Mouse (Mus musculus) left cerebral cortex, adult 18-20 months (tissue): ENCODE data around the gene Tmem164. TPM values are rescaled to one million over a fixed set of nuclear protein-coding genes. Genes with fewer than 3 reads are reported as not detected.
"Not testable (repeated sequence)": the region's sequence is repeated elsewhere in the genome, so short reads cannot be mapped to it uniquely, and the experiment has no call there.

ENCODE experiments used
- DNase-seq, 2 experiments: peaks; one replicate each; pipeline ENCODE4 v3.0.0; 2021 to 2022; ENCODE audit warnings: low spot score in 2 of 2, mixed read lengths in 1 of 2
- long read RNA-seq, 2 experiments: library from polyadenylated mRNA; stranded (forward); transcript quantifications; one replicate each; pipeline ENCODE4 v2.0.0; 2021
- total RNA-seq, 2 experiments: library from RNA; stranded (reverse); gene quantifications; 2 replicates each; pipeline ENCODE4 v1.2.3; 2021

Tmem164 gene
- 10 to 100 TPM; 25.8 to 28.6 TPM for total RNA-seq
- long read RNA-seq, experiment 1, full-length matches to known transcripts, result 22 of 38 reads
- long read RNA-seq, experiment 1, partial matches to known transcripts, result 9 of 38 reads
- long read RNA-seq, experiment 1, other reads (novel, unspliced or antisense), result 7 of 38 reads
- long read RNA-seq, experiment 2, full-length matches to known transcripts, result 6 of 20 reads
- long read RNA-seq, experiment 2, partial matches to known transcripts, result 9 of 20 reads
- long read RNA-seq, experiment 2, other reads (novel, unspliced or antisense), result 5 of 20 reads

DNA sequence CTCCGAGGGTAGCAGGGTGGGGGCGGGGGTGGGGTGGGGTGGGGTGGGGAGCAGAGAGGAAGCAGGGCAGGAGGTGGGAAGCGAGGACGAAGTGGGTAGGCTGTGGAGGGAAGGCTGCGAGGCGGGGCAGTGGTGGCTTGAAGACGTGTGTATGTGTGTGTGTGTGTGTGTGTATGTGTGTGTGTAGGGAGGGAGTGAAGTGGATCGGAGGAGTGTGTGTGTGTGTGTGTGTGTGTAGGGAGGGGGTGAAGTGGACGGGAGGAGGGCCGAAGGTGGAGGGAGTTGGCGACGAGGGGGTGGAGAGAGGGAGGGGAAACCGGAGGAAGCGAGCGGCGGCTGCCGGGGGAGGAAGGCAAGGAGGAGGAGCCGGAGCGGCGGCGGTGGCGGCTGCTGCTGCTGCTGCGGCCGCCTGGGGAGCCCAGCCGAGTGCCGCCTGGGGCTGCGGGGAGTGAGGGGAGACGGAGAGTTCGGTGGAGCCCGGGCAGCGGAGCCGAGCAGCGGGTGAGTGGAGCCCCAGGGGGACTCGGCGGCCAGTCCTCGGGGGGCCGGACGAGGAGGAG, at the start of gene Tmem164:
Gene Tmem164 (plus strand): TSS at position 351 of the 560 bp plus-strand sequence.
- peak; percentile 45 to 61 for DNase-seq

DNA sequence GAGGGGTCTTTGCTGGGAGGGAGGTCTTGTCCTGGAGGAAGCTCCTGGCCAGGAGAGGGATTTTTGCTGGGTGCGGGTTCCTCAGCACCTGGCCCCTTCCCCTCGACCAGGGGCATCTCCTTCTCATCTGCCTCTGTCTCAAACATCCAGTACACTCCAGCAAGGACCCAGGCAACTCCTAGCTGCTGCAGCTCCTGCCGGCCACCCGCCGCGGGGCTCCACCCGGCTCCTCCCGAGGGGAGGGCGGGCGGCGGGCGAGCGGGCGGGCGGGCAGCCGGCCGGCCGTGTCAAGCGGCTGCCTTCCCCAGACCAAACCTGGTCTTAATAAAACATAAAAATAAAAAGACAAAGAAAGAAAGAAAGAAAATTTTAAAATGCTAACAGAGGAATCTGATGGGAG, 48.2 kb upstream of the Tmem164 start:
- DNase-seq, result not testable (repeated sequence)

DNA sequence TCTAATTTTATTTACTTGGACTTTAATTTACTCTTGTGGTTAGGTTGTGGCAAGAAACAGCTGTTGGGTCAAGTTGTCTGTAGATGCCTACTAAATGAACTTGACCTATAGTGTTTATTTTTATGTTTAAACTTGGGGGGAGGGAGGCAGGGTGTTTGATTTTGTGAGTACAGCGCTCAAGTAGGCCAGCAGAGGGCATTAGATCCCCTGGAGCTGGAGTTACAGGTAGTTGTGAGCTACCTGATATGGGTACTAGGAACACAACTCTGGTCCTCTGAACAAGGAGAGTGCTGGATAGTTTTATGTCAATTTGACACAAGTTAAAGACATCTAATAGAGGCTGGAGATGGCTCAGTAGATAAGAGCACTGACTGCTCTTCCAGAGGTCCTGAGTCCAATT, 34.0 kb upstream of the Tmem164 start:
- no peak for DNase-seq

DNA sequence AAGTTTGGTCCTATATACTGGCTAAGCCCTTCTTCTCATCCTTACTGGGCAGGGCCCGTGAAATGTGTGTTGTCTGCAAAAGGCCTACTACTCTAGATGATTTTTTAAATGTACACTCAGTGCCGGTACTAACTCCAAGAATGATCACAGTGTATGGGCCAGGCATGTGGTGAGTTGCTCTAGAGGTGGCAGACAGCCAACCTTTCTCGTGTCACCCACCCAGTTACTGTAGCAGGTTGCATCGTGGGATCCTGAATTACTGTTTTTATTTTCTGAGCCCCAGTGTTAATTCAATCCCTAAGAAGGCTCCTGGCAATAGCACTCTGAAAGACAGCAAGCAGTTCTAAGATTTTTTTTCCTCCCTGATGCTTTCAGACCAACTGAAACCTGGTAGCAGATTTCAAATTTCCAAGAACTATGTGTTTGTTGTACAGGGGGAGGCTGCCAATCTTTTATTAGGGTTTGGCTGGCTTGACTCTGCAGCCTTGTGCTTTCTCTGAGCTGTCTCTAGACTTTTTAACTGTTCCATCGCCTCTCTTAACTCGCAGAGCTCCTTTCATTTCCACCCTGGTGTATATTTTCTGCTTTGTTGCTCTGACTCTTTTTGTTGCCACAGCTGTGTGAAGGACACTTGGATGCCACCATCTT, 31.0 kb upstream of the Tmem164 start:
- DNase-seq, result peak; percentile 2 to 4

DNA sequence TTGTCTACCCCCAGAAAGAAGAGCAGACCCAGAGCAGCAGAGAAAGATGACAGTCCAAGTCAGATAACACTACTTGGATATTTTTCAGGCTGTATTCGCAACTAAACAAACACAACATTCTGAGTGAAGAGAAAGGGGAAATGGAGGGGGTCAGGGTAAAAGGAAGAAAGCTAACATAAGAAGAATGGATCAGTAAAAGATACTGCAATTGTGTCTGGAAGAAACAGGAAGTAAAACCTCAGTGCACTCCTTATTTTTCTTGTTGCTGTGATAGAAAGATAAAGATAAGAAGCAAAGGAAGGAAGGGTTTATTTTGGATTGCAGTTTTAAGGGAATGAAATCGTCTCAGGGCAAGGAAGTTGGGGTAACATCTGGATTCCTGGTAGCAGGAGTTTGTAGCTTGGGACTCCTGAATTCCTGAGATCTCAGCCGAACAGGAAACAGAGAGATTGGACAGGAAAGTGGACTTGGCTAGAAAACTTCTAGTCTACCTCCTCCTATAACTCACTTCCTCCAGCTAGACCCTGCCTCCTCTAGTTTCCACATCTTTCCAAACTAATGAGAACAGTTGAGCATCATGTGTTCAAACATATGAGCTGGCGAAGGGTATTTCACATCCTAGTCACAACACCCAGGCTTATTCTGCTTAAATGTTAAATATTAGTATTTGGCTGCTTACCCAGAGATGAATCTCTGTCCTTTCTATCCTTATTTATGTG, 16.3 kb upstream of the Tmem164 start:
- no peak for DNase-seq

DNA sequence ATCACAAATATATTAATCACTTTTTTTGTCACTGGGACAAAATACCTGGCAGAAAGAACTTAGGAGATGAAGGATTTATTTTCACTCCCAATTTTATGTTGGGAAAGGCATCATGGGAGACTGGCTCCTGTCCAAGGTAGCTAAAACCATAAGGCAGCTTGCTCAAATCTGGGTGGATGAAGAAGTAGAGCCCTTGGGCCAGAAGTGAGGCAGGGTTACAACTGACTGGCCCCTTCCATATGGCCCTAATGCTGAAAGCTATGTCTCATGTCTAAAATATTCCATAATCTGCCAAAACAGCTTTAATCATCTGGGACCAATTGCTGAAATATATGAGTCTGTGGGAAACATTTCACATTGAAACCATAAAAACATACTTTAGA, 15.8 kb upstream of the Tmem164 start:
- DNase-seq, result no peak

DNA sequence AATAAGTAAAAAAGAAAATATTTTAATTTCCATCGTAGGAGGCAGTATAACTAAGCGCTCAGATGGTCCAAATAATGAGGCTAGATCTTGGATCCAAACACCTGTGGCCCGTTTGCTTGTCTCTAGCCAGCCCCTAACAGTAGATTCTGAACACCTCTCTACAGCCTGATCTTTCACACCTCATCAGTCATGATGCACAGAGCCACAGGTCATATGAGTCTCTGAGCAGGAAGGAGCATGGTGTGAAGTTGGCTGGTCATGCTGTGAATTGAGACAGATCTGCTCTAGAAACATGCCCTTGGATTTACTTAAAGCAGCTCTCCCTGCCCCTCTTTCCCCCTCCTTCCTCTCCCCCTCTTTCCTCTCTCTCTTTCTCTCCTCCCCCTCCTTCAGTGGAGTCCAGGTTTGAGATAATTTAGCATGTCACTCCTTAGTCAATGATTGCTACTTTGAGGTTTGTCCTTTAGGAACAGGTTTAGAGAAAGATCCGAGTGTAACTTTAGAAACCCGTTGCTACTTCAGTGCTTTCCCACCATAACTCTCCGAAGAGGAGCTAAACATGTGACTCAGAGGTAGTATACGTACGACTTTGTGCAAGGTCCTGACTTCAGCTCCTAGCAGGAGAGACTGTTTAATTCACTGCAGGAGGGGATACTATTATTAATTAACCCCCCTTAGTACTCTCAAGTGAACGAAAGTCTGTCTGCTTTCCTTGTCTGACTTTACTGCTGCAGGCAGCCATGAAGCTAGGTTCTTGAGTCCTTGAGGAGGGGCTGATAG, 11.7 kb upstream of the Tmem164 start:
- DNase-seq, result no peak

DNA sequence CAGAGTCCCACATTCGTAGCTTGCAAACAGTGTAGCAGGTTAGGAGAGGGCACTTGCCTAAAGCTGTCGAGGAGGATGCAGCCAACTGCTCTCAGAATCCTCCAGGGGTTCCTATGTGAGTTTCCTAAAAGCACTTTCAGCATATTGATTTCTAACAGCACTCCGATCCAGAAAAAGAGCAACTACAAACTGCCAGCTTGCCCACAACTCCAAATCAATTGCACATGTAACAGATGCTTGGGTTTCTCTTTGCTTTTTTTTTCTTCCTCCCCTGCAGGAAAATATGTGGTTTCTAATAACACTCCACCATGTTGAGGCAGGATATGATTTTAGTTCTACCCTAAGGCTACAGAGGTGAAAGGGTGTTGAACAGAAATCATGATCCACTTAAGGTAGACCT, 11.1 kb upstream of the Tmem164 start:
- DNase-seq, result no peak

DNA sequence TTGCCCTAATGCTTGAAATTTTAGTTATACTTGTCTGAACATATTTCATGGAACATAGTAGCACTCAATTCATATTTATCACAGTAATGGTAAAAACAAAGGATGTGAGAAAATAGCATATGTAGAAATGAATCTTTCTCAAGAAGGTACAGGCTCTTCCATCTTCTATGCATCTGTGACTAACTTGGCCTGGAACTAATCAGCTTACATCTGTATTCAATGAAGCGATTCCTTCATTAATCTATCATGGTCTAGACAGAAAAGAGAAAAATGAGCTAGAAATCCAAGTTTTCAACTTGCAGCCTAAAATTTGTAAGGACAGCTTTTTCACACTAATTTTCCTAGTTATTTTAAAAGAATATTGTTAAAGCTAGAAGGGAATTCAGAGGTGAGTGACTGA, 10.1 kb upstream of the Tmem164 start:
- no peak for DNase-seq

DNA sequence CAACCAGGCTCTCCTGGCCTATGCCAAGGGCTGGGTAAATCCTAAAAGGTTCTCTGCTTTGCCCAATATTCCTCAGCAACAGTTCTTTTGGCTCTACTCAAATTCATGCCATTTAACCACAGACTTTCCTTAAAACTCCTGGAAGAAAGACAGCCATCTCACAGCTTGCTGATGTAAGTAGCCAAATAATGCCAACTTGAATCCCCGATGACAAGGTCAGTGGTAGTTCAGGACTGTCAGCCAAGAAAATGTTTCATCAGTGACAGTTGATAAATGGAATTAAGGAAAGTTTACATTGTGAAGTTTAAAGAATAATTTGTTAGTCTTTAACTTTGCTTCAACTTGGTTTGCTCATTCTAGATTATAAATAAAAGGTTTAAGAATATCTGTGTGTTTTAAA, 8.5 kb upstream of the Tmem164 start:
- no peak for DNase-seq

DNA sequence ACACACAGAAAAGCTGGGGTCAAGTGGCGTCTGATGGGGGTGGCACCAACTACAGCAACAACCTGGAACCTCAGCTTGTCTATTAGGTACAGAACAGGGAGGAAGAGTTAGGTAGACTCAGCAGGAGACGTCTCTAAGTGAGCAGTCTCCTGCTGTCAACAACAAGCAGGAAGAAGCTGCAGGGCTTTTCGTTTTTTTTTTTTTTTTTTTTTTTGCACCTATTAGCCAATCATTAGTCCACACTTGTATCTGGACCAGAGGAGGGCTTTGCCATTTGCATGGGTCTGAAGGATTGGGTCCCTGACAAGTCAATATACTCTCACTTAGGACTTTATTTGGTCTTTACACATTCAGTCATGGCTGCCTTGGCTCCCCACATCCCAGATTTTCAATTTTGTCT, 4.0 kb upstream of the Tmem164 start:
- no peak for DNase-seq

DNA sequence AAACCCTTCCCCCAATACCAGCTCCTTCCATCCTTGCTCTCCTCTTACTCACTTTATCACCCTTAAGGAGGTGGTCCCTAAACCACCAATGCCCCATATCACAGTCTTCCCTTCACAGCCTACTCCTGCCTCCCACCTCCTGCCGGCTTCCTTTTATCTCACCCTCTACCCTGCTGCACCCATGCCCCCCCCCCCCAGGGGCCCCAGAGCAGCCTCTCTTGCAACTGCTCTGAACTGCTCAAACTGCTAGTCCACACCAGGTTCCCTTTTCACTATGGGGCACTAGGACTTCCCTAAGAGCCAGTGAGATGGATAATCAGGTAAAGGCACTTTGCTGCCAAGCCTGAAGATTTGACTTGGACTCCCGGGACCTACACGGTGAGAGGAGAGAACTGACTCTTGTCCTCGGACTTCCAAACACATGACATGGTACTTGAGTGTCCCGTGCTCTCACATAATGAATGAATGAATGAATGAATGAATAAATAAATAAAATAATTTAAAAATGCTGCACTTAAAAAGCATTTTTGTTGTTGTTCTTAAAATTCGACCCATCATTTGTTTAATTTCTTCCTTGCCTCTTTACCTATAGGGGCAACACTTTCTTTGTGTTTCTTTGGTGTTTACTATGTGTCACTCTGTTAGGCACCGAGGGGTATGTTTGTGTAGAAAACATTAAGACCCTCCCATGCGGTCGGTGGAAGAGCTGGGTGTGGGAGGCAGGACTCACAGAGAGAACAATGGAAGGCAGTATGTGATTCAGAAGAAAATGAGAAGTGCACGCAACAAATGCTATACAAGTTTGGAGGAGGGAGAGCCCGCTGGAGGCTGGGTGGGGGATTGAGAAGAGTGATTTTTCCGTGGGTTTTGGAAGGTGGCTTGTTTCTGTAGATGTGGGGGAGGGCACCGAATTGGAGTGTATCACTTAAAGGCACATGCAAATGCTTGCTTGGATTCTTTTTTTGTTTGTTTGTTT, 2.4 kb upstream of the Tmem164 start:
- DNase-seq, result no peak

DNA sequence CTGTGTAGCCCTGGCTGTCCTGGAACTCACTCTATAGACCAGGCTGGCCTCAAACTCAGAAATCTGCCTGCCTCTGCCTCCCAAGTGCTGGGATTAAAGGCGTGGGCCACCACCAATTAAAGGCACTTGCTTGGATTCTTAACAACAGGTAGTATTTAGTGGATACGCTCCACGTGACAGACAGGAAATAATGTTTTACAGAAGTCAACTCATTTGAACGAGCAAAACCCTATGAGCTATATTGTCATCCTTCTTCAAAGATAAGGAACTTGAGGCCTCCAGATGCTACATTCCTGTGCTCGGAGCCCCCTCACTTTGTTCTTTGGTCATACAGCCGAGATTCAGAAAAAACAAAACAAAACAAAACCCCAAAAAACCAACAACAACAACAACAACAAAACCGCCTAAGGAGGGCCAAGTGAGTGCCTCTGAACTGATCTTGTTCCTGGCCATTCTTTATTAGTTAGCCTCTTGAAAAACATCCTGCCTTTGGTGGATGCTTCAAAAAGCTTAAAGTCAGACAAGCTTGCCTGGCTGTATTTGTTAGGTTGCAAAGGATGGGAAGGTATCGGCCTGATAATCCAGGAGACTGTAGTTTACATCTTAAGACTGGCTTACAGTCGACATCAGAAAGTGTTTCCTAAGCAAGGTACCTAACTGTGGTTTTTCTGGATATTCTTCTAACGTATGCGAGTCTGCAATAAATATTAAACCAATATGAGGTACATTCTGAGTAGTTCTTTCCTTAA, 1.5 kb upstream of the Tmem164 start:
- no peak for DNase-seq

DNA sequence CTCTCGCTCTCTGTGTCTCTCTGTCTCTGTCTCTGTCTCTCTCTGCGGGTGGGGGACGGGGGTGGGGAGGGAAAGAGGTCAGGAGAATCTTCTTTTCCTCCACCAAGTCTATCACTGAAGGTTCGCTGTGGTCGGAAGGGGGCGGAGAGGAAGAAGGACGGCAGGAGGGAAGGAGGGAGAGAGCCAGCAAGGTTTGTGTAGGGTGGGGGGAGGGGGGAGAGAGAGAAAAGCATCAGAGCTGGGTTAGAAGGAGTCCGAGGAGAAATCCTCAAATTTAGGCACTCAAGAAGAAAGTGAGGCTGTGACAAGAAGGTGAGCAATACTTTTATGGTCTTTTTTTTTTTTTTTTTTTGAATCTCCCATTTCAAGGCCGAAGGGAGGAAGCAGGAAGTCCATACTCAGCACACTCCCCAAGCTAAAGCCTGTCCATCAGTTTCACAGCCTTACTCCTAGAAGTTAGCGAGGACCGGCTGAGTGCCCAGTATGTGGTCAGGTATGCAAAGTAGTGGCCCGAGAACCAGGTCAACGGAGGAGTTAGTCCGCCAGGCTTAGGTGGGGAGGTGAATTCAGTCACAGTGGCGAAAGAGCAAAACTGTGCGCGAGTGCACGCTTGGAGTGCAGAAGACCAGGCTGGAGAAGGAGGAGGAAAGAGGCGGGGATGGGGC, 683 bp upstream of the Tmem164 start:
- DNase-seq, result peak in 1 of 2 experiments; percentile 12

DNA sequence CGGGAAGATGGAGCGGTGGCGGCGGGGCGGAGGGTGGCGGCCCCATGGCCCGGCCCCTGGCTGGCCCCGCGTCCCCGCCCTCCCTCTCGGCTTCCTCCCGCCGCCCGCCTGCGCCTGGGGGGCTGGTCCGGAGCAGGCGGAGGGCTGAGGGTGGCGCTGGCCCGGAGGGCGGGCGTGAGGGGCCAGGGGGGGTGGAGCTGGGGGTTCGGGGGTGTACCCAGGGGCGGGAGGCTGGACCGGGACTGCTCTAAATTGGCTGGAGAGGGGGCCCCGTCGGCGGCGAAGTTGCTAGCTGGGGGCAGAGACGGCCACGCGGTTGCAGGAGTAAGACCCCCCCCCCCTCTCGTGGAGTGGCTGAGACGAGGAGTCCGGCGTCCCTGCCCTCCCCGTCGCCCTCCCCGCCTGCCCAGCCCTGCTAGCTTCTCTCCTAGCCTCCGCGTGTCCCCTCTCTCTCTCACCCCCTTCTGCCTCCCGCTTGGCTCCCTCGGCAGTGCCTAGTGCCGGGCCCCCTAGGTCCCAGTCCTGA, 473 bp downstream of the Tmem164 start:
- DNase-seq, result no peak

DNA sequence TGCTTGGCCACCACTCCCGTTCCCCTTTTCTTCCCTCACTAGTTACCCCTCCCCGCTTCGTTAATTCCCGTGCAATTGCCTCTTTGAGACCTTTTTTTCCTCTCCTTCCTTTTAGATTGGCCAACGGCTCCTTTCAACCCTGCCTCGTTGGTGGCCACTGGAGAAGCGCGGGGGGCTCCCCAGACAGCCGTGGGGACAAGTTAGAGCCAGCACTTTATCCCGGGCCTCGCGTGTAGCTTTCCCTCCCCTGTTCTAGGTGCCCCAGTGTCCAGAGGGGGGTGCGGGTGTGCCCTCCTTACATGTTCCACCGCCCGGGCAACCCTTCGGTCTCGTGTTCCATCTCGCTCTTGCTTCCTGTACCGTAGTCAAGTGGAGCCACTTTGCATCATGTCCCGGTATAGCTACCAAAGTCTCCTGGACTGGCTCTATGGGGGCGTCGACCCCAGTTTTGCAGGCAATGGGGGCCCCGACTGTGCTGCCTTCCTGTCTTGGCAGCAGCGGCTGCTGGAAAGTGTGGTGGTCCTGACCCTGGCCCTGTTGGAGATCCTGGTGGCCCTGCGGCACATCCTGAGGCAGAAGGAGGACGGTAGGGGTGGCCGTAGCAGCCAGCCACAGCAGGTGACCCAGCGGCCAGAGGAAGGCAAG, 1.1 kb downstream of the Tmem164 start:
- no peak for DNase-seq

DNA sequence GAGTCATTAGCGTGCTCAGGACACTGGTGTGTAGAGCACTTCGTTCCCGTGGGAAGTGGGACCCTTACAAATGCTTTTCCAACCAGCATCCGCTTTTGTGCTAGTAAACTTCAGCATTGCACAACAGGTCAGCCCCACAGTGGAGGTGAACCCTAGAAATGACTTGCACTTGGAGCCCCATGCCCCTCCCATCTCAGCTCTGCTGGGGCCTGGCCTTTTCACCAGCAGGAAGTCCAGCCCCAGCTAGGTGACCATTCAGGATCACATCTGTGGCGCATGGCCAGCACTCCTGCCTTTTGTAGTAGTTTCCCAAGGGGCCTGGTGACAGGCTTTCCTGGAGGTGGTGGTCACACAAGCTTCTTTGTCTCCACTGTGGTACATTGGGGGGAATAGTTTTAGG, 1.8 kb downstream of the Tmem164 start:
- DNase-seq, result no peak

DNA sequence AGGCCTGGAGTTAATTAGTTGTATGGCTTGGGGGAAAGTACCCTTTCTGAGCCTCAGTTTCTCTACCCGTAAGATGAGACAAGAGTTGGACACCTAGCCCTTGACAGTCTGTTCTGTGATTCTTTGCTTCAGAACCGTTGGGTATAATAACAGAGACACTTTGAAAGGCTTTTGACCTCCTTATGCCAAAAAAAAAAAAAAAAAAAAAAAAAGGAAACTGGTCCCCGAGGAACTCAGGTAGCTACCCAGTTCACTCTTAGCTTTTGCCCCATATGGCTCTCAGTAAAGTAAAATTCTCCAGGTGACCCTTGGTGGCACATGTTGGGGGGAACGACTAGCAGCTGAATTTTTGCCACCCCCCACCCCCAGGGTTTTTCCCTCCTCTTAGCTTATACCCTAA, 3.5 kb downstream of the Tmem164 start:
- DNase-seq, result no peak
